Mouse (Mus musculus) ES-Bruce4 (cell line): ENCODE measurements around the gene Zfp708. TPM values are rescaled to one million over a fixed set of nuclear protein-coding genes. Genes with fewer than 3 reads are reported as not detected.
"Not testable (repeated sequence)": the region's sequence is repeated elsewhere in the genome, so short reads cannot be mapped to it uniquely, and the experiment has no call there.

Source experiments
- H3K27ac ChIP-seq: 2 replicates; pipeline ENCODE4 v1.5.1; 2012; ENCODE audit warnings: low read length, inconsistent platforms; ENCODE audit not compliant: insufficient read depth
- H3K27me3 ChIP-seq: 2 replicates; pipeline ENCODE4 v1.6.1; 2012; ENCODE audit warnings: mild to moderate bottlenecking, low read length, inconsistent platforms; ENCODE audit not compliant: control insufficient read depth, poor library complexity, insufficient read depth, severe bottlenecking
- H3K36me3 ChIP-seq: 2 replicates; pipeline ENCODE4 v1.6.1; 2012; ENCODE audit warnings: inconsistent platforms, mild to moderate bottlenecking, low read length, moderate library complexity; ENCODE audit not compliant: control insufficient read depth, poor library complexity, insufficient read depth, severe bottlenecking
- H3K4me1 ChIP-seq: one replicate; pipeline ENCODE4 v1.8.1; 2011; ENCODE audit warnings: low read length; ENCODE audit not compliant: control insufficient read depth, insufficient read depth
- H3K4me3 ChIP-seq: 2 replicates; pipeline ENCODE4 v1.5.1; 2011; ENCODE audit warnings: low read depth, mild to moderate bottlenecking, low read length
- H3K9ac ChIP-seq: 2 replicates; pipeline ENCODE4 v1.6.1; 2012; ENCODE audit warnings: low read depth, mild to moderate bottlenecking, inconsistent platforms; ENCODE audit not compliant: poor library complexity, severe bottlenecking
- H3K9me3 ChIP-seq: replicated peaks from 2 replicates; pipeline ENCODE4 v1.6.1; 2012; ENCODE audit warnings: mild to moderate bottlenecking, low read length, inconsistent platforms; ENCODE audit not compliant: control insufficient read depth, poor library complexity, insufficient read depth, severe bottlenecking
- CTCF ChIP-seq: IDR thresholded peaks from one replicate; pipeline ENCODE4 v1.8.1; 2011; ENCODE audit warnings: low read depth, low read length
- EP300 ChIP-seq: IDR thresholded peaks from 2 replicates; pipeline ENCODE4 v1.6.1; 2011; ENCODE audit warnings: low read depth, low read length; ENCODE audit not compliant: insufficient read depth
- POLR2A ChIP-seq: IDR thresholded peaks from one replicate; pipeline ENCODE4 v1.8.1; 2011; ENCODE audit warnings: low read length; ENCODE audit not compliant: insufficient read depth
- polyA plus RNA-seq: library from polyadenylated mRNA; stranded (reverse); fragments of >200 nt; gene quantifications from 2 replicates; pipeline ENCODE4 v1.2.4, GENCODE M21; 2011; ENCODE audit warnings: low read depth; ENCODE audit not compliant: missing spikeins, insufficient read depth, insufficient read length

Gene Zfp708
- 2.2 and 2.9 TPM in 2 replicates for polyA plus RNA-seq

DNA sequence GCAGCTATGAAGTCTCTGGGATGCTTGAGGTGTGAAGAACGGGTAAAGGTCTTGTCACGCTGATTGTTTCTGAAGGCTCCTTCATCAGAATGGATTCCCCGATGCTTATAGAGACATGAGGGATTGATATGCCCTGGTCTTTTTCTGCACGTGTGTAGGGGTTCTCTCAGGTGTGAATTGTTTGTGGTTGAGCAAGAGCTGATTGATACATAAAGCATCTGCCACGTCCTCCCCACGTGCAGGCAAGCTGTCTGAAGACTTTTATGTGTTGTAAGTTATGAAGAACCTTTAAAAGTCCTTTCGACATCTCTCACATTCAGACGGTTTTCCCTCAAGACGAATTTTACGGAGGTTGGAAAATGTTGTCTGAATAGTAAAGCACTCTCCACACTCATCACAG lies at the start of gene Zfp708:
TSS of gene Zfp708 (minus strand) at position 101 of the 400 bp plus-strand sequence.
- no peak within 1 kb of the TSS for H3K4me3 ChIP-seq
- no peak for TF ChIP-seq CTCF
- no peak for TF ChIP-seq POLR2A
- TF ChIP-seq EP300, result no peak
- no peaks in the 10 kb centered on the region for H3K4me1 ChIP-seq
- H3K36me3 ChIP-seq, result peaks cover 15% of the 10 kb centered on the region
- H3K27ac ChIP-seq, result no peak within 1 kb of the TSS
- H3K27me3 ChIP-seq, result no peaks in the 10 kb centered on the region
- H3K9me3 ChIP-seq, result no peaks in the 10 kb centered on the region
- no peak within 1 kb of the TSS for H3K9ac ChIP-seq

DNA sequence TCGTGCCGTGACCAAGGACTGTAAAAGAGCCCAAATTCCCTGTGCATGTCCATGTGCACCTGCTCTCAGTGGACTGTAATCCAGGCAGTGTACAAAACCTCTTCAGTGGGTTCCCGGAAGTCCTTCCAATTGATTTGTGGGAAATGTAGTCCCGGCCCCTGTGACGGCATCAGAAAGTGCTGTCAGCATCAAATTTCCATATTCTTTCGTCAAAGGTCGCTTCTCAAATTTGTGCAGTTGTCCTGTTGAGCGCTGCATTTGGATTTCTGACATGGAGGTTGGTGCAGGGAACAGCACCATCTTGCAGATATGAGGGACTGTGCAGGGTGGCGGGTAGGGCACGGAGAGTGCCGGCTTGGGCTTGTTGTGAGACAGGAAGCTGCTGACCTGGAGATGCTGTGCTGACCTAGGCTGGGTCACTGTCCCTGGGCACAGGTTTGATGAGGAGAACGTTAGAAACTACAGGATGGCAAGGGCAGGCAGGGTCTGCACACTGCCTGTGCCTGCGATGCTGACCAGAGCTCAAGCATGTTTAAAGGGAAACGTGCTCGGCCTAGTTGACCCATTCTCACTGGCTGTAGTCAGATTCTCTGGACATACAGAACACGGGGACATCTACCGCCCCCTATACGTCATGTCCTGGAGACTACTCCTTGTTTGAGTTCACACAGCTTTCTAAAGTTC lies 30.4 kb upstream of the Zfp708 start:
- no peaks in the 10 kb centered on the region for H3K9me3 ChIP-seq
- no peaks in the 10 kb centered on the region for H3K27me3 ChIP-seq
- H3K27ac ChIP-seq, result no peak overlapping the region
- TF ChIP-seq EP300, result no peak
- TF ChIP-seq POLR2A, result peak; percentile 79
- H3K36me3 ChIP-seq, result no peaks in the 10 kb centered on the region
- H3K9ac ChIP-seq, result 0 out of 2 replicates have a peak overlapping the region, but pooled peaks have one; percentile 12
- peak overlapping the region; percentile 98 for H3K4me3 ChIP-seq
- no peaks in the 10 kb centered on the region for H3K4me1 ChIP-seq

DNA sequence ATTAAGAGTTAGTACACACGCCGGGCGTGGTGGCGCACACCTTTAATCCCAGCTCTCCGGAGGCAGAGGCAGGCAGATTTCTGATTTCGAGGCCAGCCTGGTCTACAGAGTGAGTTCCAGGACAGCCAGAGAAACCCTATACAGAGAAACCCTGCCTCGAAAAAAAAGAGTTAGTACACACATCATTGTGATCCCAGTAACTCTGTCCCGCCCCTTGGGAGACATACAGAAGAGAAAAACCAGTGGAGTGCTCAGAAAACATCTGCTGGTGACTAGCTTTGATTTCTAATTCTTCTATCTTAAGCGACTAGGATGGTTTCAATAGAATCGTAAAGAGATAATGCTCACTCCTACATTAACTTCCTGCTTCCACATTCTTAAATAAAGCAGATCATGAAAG lies 29.7 kb upstream of the Zfp708 start:
- H3K27ac ChIP-seq, H3K9ac ChIP-seq, H3K27me3 ChIP-seq, H3K4me1 ChIP-seq, H3K9me3 ChIP-seq, H3K36me3 ChIP-seq, H3K4me3 ChIP-seq: not testable (repeated sequence)

DNA sequence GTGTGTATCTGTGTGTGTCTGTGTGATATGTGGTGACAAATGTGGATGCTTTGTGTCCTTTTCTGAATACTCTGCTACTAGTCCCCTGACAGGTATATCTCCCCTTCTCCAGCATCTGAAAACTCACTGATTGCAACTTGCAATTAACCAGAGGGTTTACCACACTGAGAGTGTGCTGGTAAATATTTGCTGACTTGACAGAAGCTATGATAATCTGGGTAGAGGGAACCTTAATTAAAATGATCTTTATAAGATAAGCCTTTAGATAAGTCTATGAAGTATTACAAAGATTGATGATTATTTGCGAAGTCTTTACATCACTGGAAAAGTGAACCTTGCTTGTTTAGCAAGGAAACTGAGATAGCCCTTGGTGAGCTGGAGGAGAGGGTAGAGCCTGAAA lies 26.7 kb upstream of the Zfp708 start:
- no peak overlapping the region for H3K4me3 ChIP-seq
- no peaks in the 10 kb centered on the region for H3K9me3 ChIP-seq
- H3K36me3 ChIP-seq, result no peaks in the 10 kb centered on the region
- H3K9ac ChIP-seq, result no peak overlapping the region
- H3K27me3 ChIP-seq, result no peaks in the 10 kb centered on the region
- no peak for TF ChIP-seq CTCF
- no peak for TF ChIP-seq POLR2A
- TF ChIP-seq EP300, result no peak
- no peaks in the 10 kb centered on the region for H3K4me1 ChIP-seq
- H3K27ac ChIP-seq, result no peak overlapping the region

DNA sequence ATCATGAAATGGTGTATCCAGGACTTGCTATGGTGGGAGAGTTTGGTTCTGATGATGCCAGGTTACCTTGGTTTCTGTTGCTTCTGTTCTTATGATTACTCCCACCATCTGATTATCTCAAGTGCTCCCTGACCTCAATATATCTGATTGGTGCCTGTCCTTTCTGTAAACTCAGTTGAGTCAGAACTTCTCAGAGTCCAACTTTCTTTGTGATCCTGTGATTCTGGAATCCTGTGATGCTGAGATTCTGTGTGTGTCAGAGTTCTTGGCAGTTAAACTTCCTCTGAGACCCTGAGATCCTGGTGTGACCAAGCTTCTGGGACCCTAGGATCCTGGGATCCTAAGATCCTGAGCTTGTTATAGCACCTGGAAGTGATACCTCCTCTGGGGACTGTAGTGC lies 23.6 kb upstream of the Zfp708 start, which contains the start of gene Zfp759:
TSS of gene Zfp759 (plus strand) at position 301 of the 400 bp plus-strand sequence.
- H3K36me3 ChIP-seq, H3K4me1 ChIP-seq, H3K27me3 ChIP-seq, H3K4me3 ChIP-seq, H3K9ac ChIP-seq, H3K9me3 ChIP-seq, H3K27ac ChIP-seq: not testable (repeated sequence)

DNA sequence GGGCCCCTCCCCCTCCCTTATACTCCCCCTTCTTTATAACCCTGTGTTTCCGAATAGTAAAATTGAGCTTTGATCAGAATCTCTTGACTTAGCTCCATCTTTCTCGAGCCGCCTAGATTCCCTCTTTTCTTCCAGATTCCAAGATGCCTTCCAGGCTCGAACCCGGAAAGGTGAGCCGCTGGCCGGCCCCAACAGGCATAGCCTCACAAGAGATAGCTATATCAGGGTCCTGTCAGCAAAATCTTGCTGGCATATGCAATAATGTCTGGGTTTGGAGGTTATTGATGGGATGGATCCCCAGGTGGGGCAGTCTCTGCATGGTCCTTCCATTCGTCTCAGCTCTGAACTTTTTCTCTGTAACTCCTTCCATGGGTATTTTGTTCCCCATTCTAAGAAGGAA lies 18.4 kb upstream of the Zfp708 start, which contains the start of gene Rslcan18:
TSS of gene Rslcan18 (minus strand) at position 101 of the 400 bp plus-strand sequence.
- H3K4me3 ChIP-seq, H3K27me3 ChIP-seq, H3K9ac ChIP-seq, H3K36me3 ChIP-seq, H3K9me3 ChIP-seq, H3K4me1 ChIP-seq, H3K27ac ChIP-seq: not testable (repeated sequence)
